Mouse (Mus musculus): ENCODE measurements around the gene Rab17. TPM values are rescaled to one million over a fixed set of nuclear protein-coding genes. Genes with fewer than 3 reads are reported as not detected.
A peak's percentile ranks its signal among the peaks of the same experiment; 100 is the strongest.

The Rab17 gene
- total RNA-seq, 2 experiments from 2014 or later = 2.1 to 2.8 TPM

DNA sequence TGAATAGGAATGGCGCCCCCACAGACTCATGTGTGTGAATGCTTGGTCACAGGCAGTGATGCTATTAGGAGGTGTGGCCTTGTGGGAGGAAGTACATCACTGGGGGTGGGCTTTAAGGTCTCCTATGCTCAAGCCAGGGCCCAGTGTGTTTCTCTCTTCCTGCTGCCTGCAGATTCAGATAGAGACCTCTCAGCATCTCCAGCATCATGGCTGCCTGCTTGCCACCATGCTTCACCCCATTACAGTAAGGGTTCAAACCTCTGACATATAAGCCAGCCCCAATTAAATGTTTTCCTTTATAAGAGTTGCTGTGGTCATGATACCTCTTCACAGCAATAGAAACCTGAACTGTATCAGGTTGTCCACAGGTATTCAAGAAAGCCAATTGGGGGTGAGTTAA is 26.5 kb upstream of the Rab17 start:
- no peak for DNase-seq

- DNase-seq = no peak
These were observed 11.9 kb upstream of the Rab17 start for GRCm38 (mm10) chr1:90981346-90981745.

DNA sequence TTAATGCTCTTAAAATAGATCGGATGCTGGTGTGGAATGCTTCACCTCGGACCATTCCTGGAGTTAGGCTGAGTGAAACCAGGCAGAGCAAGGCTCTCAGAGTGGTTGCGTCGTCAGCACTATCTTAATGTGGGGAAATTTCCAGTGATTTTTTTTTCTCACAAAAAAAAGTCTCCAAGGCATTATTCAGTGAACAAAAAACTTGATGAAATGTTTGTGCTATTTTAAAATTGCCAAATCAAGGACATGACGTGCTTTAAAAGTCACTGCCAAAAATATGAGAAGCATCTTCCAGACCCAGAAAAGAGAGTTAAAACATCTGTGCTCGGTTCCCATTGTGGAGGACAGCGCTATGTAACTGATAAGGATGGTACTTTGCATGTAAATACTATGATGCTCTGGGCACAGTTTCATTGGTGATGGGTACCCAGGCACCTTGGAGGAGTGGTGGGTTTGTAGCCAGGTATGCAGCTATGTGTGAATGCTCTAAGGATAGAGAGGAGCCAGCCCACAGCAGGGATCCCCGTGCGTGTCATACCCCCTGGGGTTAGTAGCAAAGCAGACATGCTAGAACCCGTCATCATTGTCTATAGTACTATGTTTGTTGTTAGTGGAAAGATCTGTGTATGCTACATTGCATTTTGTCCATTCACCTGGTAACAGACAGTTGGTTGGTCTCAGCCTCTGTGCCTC is 11.3 kb upstream of the Rab17 start:
- peak; percentile 3 for DNase-seq

- no peak for DNase-seq
These were observed 6.5 kb upstream of the Rab17 start for GRCm38 (mm10) chr1:90975960-90976359.

DNA sequence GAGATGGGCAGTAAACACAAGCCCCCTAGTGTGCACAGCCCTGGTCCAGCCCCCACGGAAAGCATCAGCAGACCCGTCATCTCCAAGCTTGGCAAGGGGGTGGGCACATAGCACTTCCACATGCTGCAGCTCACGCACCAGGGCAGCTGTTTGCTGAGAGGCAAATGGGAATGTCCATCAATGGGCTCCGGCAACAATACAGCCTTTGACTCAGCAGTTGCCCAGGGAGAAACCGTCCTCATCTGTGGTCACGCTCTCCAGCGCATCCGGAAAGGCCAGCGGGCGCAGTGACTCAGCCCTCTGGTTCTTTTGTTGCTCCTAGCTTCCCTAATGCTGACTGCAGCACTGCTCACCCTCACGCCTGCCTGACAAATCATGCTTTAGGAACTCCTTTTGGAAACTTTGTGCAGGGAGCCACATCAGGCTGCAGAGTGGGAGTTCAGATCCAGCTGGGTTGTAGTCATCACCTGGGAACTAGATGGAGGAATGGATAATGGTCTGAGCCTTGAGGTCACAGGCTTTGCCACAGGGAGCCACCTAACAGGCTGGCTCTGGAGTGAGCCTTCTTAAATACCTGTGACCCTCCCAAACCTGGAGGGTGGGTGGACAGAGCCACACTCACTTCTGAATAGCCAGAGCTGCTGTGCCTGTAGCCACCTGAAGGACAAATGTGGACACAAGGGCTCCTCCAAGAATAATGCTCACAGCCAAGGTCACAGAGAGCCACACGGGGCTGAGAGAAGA is 5.6 kb upstream of the Rab17 start:
- DNase-seq = peak; percentile 76

- no peak for DNase-seq
These were observed 4.1 kb upstream of the Rab17 start for GRCm38 (mm10) chr1:90973574-90973911.

DNA sequence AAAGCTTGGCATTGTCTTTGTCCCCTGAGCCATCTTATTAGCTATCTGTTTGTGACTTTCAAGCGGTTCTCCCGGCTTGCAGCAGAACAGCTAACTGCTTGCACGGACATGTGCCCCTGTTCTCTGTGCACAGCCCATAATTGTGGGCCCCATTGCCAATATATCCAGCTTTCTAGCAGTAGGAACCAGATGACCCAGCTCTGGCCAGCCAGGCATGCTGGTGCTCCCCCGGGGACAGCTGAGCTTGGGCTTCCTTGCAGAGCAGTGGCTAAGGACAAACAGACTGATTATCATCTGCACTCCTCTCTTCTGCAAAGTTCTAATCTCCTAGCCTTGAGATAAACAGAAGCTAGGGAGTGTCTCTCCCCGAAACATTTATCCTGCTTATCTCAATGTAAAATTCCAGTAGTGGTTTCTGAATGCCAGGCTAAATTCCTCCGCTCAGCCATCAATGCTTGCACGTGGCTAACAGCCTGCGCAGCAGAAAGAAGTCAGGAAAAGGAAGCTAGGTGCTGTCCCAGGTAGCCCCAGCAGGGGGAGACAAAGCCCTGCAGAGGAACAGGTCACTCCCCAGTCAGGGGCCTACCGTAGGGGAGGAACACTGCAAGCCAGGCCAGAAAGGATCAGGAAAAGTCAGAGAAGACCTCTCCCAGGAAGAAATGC is 3.6 kb upstream of the Rab17 start:
- peak; percentile 98 for DNase-seq

GRCm38 (mm10) chr1:90969881-90970390 is 475 bp upstream of the Rab17 start:
- DNase-seq = no peak

DNA sequence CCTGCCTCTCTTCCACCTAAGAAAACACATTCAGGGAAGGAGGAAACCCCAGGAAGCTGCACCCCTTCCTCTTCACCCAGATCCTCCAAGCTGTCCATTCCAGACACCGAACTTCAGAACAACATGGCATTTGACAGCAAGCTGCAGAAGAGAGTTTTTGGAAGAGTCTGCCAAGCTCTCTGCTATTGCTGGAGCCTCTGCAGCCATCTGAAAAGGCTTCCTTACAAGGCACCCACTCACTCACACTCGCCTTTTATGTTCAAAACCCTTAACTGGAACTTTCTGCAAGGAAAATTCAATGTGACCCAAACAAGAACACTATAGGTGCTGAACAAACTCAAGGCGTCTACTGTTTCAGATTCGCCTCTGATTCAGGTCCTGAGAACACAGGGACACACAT is 812 bp downstream of the Rab17 start:
- DNase-seq = no peak

DNA sequence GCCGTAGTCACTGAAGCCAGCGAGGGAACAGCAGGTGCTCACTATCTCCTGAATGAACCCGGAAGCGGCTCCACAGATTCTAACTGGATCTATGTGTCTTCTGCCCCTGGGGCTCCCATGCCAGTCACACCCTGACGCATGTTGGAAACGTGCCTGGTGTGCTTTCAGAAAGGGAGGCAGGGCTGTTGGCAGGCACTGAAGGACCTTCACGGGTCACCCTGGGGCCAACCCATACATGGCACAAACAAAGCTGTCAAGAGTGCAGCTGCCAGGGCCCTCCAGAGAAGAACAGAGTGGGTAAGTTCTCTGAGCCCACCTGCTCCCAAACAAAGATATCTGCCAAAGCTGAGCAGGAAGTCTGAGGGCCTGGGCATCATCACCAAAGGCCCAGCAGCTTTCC is 1.9 kb downstream of the Rab17 start:
- DNase-seq = peak; percentile 87

DNA sequence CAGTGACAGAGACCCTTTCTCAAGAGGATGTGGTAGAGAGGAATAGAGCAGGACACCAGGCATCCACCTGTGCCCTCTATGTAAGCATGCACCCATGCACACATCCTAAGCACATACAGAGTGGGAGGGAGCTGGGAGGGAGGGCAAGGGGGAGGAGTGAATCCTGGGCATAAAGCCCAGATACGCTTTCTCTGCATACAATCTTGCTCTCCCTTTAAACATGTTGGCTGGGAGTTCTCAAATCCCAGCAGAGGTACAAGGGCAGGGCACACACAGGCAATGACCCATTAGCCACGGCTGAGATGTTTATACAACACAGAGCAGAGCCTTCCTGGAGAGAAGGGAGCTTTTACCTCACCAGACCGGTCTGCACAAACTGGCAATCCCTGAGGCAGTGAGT is 6.5 kb downstream of the Rab17 start:
- DNase-seq = no peak

GRCm38 (mm10) chr1:90962526-90962925 is 6.9 kb downstream of the Rab17 start:
- DNase-seq = no peak

GRCm38 (mm10) chr1:90956245-90957096 is 13.0 kb downstream of the Rab17 start:
- DNase-seq = peak; percentile 71

- no peak for DNase-seq
These were observed 15.8 kb downstream of the Rab17 start for GRCm38 (mm10) chr1:90953688-90954087.

DNA sequence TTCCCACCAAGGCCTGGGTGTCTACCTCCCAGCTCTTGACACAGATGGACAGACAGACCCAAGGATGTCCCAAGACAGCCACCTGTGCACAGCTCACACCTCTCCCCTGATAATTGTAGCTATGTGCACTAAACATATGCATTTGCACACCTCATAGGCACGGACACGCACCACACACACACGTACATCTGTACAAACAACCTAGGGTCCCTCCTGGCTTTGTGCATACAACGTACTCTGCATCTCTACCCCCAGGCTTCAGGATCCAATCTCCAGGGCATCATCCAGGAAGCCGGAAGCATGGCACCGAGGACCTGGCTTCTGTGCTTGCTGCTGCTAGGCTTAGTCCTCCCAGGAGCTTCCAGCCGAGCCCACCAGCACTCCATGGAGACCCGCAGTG is 16.7 kb downstream of the Rab17 start, which contains the start of gene Prlh:
Prlh (plus strand) TSS at position 301 of the 400 bp plus-strand sequence.
- DNase-seq = no peak

DNA sequence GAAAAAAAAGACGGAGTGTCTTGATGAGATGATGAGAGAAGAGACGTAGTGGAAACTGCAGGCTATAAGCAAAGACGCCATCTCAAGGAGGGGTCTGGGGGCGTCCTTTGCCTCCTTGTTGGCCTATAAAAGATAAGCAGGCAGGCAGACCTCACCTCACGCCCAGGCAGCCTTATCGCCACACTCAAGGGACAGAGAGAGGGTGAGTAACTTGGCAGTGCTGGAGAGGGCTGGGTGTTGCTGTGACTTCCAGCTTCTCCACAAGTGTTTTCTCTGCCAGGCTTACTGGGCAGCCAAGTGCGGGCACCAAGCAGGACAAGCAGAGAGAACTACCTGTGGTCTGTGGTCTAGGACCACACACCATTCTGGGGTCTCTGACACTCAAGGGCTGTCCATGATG is 17.8 kb downstream of the Rab17 start:
- no peak for DNase-seq

GRCm38 (mm10) chr1:90949309-90949708 is 20.2 kb downstream of the Rab17 start:
- DNase-seq = no peak

DNA sequence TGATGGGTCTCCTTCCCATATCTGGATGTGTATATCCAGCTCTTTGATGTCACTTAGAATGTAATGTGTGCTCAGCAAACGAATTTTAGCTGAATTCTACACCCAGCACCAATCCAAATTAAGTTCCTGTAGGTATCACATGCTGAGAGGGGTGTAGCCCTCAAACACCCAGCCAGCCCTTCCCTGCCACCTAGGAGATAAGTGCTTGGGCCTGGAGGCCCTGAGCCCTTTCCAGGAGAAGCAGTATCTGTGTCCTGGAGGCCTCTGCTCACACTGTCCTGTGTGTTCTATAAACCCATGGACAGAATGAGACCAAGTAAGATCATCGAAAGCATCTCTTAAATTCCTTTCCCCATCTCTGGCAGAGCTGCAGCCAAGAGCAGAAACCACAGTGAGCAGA is 22.2 kb downstream of the Rab17 start:
- no peak for DNase-seq

DNA sequence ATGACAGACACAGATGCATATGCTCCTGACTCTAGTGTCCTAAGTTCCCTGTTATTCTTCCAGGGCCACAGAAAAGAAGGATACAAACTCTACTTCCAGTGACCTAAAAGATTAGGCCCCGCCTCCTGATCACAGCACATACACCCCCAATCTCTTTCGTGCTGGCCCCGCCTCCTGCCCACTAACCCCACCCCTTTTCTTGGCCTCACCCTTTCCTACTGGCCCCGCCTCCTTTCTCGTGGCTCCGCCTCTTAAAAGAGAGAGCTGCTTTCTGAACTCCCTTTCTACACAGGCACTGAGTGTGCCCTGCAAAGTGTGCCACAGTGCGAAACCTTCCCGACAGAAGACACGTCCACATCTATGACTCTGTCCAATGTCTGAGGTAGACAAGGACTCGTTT is 24.3 kb downstream of the Rab17 start:
- DNase-seq = no peak

DNA sequence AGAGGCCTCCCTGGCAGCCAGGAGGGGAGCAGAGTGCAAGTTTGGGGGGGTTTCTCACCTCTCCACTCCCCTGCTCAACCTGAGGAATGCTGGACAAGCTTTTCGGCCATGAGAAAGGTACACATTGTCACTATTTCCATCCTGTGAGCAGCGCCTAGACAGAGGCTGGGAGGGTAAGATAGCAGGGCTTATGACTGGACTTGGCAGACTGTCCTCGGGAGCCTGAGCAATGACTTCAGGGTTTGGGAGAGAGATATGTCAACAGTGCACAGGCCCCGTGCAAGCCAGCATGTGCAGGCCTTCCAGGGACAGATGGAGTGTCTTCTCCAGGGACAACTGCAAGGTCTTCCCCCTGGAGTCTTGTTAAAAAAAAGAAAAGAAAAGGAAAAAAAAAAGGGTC is 29.5 kb downstream of the Rab17 start:
- DNase-seq = no peak

DNA sequence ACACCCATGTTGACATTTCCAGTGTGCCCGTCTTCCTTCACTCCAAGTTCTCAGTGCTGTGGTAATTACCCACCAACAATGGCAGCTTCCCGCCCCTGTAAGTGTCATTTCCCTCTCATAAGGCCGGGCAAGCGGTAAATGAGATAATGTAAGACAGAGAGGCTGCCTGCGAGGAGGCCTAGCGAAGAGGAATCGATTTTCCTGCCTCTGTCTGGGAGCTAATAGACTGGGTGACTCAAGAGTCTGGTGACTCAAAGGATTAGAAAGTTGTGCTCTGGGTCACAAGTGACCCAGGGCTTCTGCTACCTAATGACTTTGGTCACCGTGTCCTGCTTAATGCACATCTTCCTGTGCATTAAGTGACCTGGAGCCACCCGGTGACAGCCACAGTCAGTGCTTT is 32.5 kb downstream of the Rab17 start:
- DNase-seq = no peak

GRCm38 (mm10) chr1:90933001-90933400 is 36.5 kb downstream of the Rab17 start:
- DNase-seq = no peak

All from adrenal gland, postnatal 10 days (tissue).